Mouse (Mus musculus): Measurements from ENCODE around the gene Themis2. TPM values are rescaled to one million over a fixed set of nuclear protein-coding genes. Genes with fewer than 3 reads are reported as not detected.
"Not testable (repeated sequence)": the region's sequence is repeated elsewhere in the genome, so short reads cannot be mapped to it uniquely, and the experiment has no call there.

Themis2 gene
- polyA plus RNA-seq, 1 experiment from 2014 or later: 0.71 TPM

DNA sequence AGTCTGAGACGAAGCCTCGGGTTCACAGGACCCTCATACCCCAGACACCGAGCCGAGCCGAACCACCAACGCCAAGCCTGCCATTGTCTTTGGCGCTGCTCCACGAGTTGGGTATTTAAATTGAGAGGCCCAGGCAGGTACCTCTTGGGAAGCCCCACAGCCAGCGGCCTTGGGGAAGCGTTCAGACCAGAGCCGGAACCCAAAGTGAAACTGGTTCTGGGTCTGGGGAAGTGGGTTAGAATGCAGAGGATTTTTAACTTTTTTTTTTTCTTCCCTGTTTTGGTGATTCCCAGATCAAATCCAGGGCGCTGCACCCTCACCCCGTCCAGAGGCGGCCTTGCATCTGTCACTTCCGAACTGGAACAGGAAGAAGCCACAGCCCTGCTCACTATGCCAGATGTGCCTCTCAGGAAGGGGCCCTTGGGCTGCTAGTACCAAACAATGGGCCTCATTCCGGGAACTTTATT is 6.0 kb upstream of the Themis2 start:
- Histone ChIP-seq H3K4me2 (replicated peaks) (no peak overlapping the region), H3K9me3 (ENCODE audit: control insufficient read depth, low read length) (no peaks in the 10 kb centered on the region), H3K4me1 (replicated peaks; ENCODE audit: control insufficient read depth, insufficient read depth, low read length) (no peaks in the 10 kb centered on the region), H3K27me3 (ENCODE audit: control insufficient read depth, insufficient read depth, low read length) (no peaks in the 10 kb centered on the region), H3K9ac (no peak overlapping the region), H3K27ac (no peak overlapping the region), H3K4me3 (replicated peaks; ENCODE audit: low read length) (no peak overlapping the region), H3K36me3 (replicated peaks; ENCODE audit: control insufficient read depth, insufficient read depth) (no peaks in the 10 kb centered on the region)
- WGBS: 65% methylated on average over 16 of the region's 16 CpGs
- DNase-seq (ENCODE audit: low spot score) (no peak), ATAC-seq (ENCODE audit: low FRiP score) (no peak)

DNA sequence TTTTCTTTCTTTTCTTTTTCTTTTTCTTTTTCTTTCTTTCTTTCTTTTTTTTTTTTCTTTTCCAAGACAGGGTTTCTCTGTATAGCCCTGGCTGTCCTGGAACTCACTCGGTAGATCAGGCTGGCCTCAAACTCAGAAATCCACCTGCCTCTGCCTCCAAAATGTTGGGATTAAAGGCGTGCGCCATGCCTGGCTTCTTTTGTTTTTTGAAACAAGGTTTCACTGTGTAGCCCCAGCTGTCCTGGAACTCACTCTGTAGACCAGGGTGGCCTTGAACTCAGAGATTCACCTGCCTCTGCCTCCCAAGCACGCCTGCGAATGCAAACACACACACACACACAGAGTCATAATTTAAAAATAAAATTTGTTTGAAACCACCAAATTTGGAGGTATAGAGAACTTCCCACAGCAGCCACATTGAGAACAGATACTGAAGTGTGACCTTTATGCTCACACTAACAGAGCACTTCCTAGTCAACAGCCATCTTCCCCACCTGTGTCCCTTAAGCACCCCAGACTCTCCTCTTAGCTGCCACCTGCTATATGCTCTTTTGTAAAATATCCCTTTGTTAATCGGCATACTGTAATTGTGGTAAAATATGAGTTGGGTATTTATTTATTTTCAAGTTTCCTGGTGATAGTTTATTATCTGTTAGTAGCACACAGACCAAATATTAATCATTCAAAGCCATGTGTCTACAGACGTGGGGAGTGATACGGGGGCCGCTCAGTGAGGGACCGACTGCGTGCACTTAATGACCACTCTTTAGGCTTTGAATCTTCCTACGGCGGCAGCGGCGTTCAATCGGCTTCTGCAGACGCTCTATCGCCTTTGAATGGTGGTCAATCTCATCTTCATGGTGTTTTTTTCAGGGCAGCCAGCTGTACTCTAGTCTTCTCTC is 5.2 kb upstream of the Themis2 start:
- Histone ChIP-seq H3K27ac (no peak overlapping the region), H3K27me3 (ENCODE audit: control insufficient read depth, insufficient read depth, low read length) (no peaks in the 10 kb centered on the region; the same call in 1 of the 2 replicates), H3K4me3 (replicated peaks; ENCODE audit: low read length) (no peak overlapping the region), H3K4me2 (replicated peaks) (no peak overlapping the region), H3K4me1 (replicated peaks; ENCODE audit: control insufficient read depth, insufficient read depth, low read length) (no peaks in the 10 kb centered on the region), H3K36me3 (replicated peaks; ENCODE audit: control insufficient read depth, insufficient read depth) (no peaks in the 10 kb centered on the region), H3K9me3 (ENCODE audit: control insufficient read depth, low read length) (no peaks in the 10 kb centered on the region), H3K9ac (no peak overlapping the region)
- ATAC-seq (ENCODE audit: low FRiP score): no peak
- WGBS: 84% methylated on average over 18 of the region's 18 CpGs
- no peak for DNase-seq (ENCODE audit: low spot score)

DNA sequence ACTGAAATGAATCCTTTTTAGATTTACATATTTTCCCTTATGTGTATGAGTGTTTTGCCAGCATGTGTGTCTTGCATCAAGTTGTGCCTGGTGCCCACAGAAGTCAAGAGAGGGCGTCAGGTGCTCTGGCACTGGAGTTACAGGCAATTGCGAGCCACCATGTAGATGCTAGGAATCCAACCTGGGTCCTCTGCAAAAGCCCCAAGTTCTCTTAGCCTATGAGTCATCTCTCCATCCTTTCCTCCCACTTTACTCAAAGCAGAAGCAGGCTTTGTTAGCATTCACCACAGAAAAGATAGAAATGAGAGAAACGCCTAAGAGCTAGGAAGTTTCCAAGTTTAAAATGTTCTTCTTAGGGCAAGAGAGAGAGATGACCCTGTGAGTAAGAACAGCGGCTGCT is 3.7 kb upstream of the Themis2 start:
- Histone ChIP-seq H3K9me3 (ENCODE audit: control insufficient read depth, low read length) (no peaks in the 10 kb centered on the region), H3K27ac (no peak overlapping the region), H3K9ac (no peak overlapping the region), H3K4me1 (replicated peaks; ENCODE audit: control insufficient read depth, insufficient read depth, low read length) (peaks cover 4% of the 10 kb centered on the region; the same call in 1 of the 2 replicates), H3K4me3 (replicated peaks; ENCODE audit: low read length) (no peak overlapping the region), H3K36me3 (replicated peaks; ENCODE audit: control insufficient read depth, insufficient read depth) (no peaks in the 10 kb centered on the region), H3K4me2 (replicated peaks) (no peak overlapping the region), H3K27me3 (ENCODE audit: control insufficient read depth, insufficient read depth, low read length) (peaks cover 10% of the 10 kb centered on the region)
- 92% methylated on average over 4 of the region's 4 CpGs for WGBS
- DNase-seq (ENCODE audit: low spot score) (no peak), ATAC-seq (ENCODE audit: low FRiP score) (no peak)

DNA sequence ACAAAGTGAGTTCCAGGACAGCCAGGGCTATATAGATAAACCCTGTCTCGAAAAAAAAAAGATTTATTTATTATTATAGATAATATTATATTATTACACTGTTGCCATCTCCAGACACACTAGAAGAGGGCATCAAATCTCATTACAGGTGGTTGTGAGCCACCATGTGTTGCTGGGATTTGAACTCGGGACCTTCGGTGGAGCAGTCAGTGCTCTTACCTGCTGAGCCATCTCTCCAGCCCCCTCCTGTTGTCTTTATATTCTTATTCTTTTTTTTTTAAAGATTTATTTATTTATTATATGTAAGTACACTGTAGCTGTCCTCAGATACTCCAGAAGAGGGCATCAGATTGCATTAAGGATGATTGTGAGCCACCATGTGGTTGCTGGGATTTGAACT is 2.5 kb upstream of the Themis2 start:
- H3K9me3 ChIP-seq (ENCODE audit: control insufficient read depth, low read length); H3K4me1 ChIP-seq (replicated peaks; ENCODE audit: control insufficient read depth, insufficient read depth, low read length): not testable (repeated sequence)
- WGBS: 88% methylated on average over 3 of the region's 3 CpGs

DNA sequence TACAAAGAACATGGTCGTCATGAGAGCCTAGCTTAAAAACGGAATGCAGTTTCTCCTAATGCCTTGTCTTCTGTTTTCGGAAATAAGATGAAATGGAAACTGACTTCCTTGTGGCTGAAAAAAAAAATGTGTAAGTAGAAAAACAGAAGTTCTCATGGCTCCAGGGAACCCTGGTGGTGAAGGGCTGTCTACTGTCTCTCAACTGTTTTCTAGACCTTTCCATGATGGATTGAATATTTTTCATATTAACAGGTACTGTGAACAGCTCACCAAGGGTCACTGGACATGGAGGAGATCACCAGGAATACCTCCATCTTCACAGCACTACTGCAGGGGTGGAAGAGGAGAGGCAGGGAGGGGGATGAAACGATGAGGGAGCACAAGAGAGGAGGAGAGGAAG is 1.8 kb upstream of the Themis2 start:
- H3K36me3 ChIP-seq (replicated peaks; ENCODE audit: control insufficient read depth, insufficient read depth): no peaks in the 10 kb centered on the region
- H3K9ac ChIP-seq: no peak overlapping the region
- no peaks in the 10 kb centered on the region for H3K9me3 ChIP-seq (ENCODE audit: control insufficient read depth, low read length)
- ATAC-seq (ENCODE audit: low FRiP score) (no peak), DNase-seq (ENCODE audit: low spot score) (no peak)
- H3K4me2 ChIP-seq (replicated peaks): no peak overlapping the region
- WGBS: 69% methylated on average over 4 of the region's 4 CpGs
- peaks cover 4% of the 10 kb centered on the region; the same call in 1 of the 2 replicates for H3K4me1 ChIP-seq (replicated peaks; ENCODE audit: control insufficient read depth, insufficient read depth, low read length)
- H3K4me3 ChIP-seq (replicated peaks; ENCODE audit: low read length): no peak overlapping the region
- H3K27ac ChIP-seq: no peak overlapping the region
- peaks cover 13% of the 10 kb centered on the region for H3K27me3 ChIP-seq (ENCODE audit: control insufficient read depth, insufficient read depth, low read length)

More for the DNA sequence above, 2.5 kb upstream of the Themis2 start:
- DNase-seq (ENCODE audit: low spot score); H3K9ac ChIP-seq; H3K27ac ChIP-seq; H3K4me2 ChIP-seq (replicated peaks); H3K4me3 ChIP-seq (replicated peaks; ENCODE audit: low read length); ATAC-seq (ENCODE audit: low FRiP score); H3K36me3 ChIP-seq (replicated peaks; ENCODE audit: control insufficient read depth, insufficient read depth): not testable (repeated sequence)
- peaks cover 13% of the 10 kb centered on the region for H3K27me3 ChIP-seq (ENCODE audit: control insufficient read depth, insufficient read depth, low read length)

DNA sequence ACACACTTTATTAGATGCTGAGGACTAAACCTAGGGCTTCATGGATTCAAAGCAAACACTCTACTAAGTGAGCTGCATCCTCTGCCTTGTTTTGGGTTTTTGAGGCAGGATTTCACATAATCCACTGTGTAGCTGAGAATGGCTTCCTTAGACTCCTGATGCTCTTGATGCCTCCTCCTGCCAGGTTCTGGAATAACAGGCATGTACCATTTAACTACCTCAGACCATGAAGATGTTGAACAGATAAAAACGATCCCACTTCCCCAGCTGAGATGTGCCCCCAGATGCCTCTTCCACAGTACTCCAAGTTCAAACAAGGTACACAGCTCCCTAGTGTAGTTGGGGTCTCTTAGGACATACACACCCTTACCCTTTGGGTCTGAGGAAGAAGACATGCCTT is 1.3 kb upstream of the Themis2 start:
- Histone ChIP-seq H3K27me3 (ENCODE audit: control insufficient read depth, insufficient read depth, low read length) (peaks cover 13% of the 10 kb centered on the region), H3K9me3 (ENCODE audit: control insufficient read depth, low read length) (no peaks in the 10 kb centered on the region), H3K27ac (no peak overlapping the region), H3K36me3 (replicated peaks; ENCODE audit: control insufficient read depth, insufficient read depth) (no peaks in the 10 kb centered on the region), H3K4me3 (replicated peaks; ENCODE audit: low read length) (no peak overlapping the region), H3K9ac (no peak overlapping the region), H3K4me2 (replicated peaks) (no peak overlapping the region), H3K4me1 (replicated peaks; ENCODE audit: control insufficient read depth, insufficient read depth, low read length) (peaks cover 4% of the 10 kb centered on the region; the same call in 1 of the 2 replicates)
- ATAC-seq (ENCODE audit: low FRiP score) (no peak), DNase-seq (ENCODE audit: low spot score) (no peak)
- WGBS: 83% methylated on average over 1 of the region's 1 CpGs

DNA sequence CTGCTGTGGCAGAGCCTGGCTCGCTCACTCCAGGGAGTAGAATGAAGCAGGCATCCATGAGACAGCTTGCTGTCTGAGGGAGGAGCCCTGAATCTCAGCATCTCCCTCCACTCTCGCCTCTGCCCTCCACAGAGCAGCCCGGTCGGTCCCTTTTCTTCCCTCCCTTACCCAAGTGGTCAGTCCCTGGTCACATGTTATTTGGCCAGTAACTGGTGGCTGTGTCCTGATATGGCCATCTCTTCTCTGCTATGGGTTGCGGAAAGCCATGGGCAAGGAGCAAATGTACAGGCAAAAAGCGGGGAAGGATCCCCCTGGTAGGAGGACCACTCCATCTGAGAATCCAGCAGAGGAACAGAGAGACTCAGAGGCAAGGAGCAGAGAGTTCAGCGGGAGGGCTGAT is 1.0 kb downstream of the Themis2 start:
- Histone ChIP-seq H3K9me3 (ENCODE audit: control insufficient read depth, low read length) (no peaks in the 10 kb centered on the region), H3K9ac (no peak overlapping the region), H3K4me2 (replicated peaks) (no peak overlapping the region), H3K4me1 (replicated peaks; ENCODE audit: control insufficient read depth, insufficient read depth, low read length) (peaks cover 4% of the 10 kb centered on the region; the same call in 1 of the 2 replicates), H3K36me3 (replicated peaks; ENCODE audit: control insufficient read depth, insufficient read depth) (no peaks in the 10 kb centered on the region), H3K4me3 (replicated peaks; ENCODE audit: low read length) (no peak overlapping the region), H3K27ac (no peak overlapping the region), H3K27me3 (ENCODE audit: control insufficient read depth, insufficient read depth, low read length) (peaks cover 13% of the 10 kb centered on the region)
- no peak for DNase-seq (ENCODE audit: low spot score)
- no peak for ATAC-seq (ENCODE audit: low FRiP score)
- 57% methylated on average over 7 of the region's 7 CpGs for WGBS

DNA sequence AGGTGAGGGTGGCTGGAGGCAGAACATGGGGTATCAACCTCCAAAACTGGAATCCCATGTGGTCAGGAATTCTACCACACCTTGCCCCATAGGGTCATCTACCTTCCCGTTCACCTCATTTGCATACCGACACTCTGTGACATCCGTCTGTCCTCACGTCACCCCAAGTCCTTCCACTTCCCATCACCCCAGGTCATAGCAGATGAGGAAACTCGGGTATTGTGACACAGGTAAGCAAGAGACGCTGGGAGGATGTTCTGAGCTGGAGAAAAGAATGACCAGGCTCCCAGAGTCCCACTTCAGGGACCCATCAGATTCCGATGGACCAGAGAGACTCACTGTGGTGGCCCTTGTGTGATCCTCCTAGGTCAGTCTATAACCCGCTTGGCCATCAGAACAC is 1.4 kb downstream of the Themis2 start:
- Histone ChIP-seq H3K9me3 (ENCODE audit: control insufficient read depth, low read length) (no peaks in the 10 kb centered on the region), H3K27me3 (ENCODE audit: control insufficient read depth, insufficient read depth, low read length) (peaks cover 13% of the 10 kb centered on the region), H3K27ac (no peak overlapping the region), H3K4me3 (replicated peaks; ENCODE audit: low read length) (no peak overlapping the region), H3K4me2 (replicated peaks) (no peak overlapping the region), H3K9ac (no peak overlapping the region), H3K36me3 (replicated peaks; ENCODE audit: control insufficient read depth, insufficient read depth) (no peaks in the 10 kb centered on the region), H3K4me1 (replicated peaks; ENCODE audit: control insufficient read depth, insufficient read depth, low read length) (peaks cover 4% of the 10 kb centered on the region; the same call in 1 of the 2 replicates)
- ATAC-seq (ENCODE audit: low FRiP score): no peak
- WGBS: 75% methylated on average over 8 of the region's 8 CpGs
- no peak for DNase-seq (ENCODE audit: low spot score)

DNA sequence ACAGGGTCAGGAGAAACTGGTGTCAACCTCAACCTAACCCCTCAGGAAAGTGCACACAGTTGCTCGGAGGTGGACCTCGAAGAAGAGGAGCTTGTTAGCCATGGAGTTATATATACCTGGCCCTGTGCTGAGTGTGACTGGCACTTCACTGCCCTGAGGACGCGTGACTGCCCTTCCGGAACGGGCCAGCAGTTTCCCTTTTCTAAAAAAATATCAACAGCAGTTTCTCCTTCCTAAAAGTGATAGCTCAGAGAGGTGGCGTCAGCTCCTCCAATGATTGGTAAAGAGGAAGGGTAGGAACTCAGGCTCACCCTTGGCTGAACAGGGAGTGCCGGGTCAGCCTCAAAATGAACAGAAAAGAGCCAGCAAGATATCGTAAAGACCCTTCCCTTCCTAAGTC is 2.2 kb downstream of the Themis2 start:
- Histone ChIP-seq H3K36me3 (replicated peaks; ENCODE audit: control insufficient read depth, insufficient read depth) (no peaks in the 10 kb centered on the region), H3K27ac (no peak overlapping the region), H3K27me3 (ENCODE audit: control insufficient read depth, insufficient read depth, low read length) (peaks cover 13% of the 10 kb centered on the region), H3K4me1 (replicated peaks; ENCODE audit: control insufficient read depth, insufficient read depth, low read length) (peaks cover 4% of the 10 kb centered on the region; the same call in 1 of the 2 replicates), H3K4me3 (replicated peaks; ENCODE audit: low read length) (no peak overlapping the region), H3K4me2 (replicated peaks) (no peak overlapping the region), H3K9me3 (ENCODE audit: control insufficient read depth, low read length) (no peaks in the 10 kb centered on the region), H3K9ac (no peak overlapping the region)
- ATAC-seq (ENCODE audit: low FRiP score) (no peak), DNase-seq (ENCODE audit: low spot score) (no peak)
- whole genome bisulfite sequencing: 63% methylated on average over 9 of the region's 9 CpGs
